Comparison of ENCODE assay signal across 9 mouse cellular contexts in genomic region chr17:27881518-27881917, GRCm38 (mm10). TPM values are rescaled to one million over a fixed set of nuclear protein-coding genes. Genes with fewer than 3 reads are reported as not detected.
A peak's percentile ranks its signal among the peaks of the same experiment; 100 is the strongest.
DNase-seq lines count a peak whose midpoint lies in the region; ATAC-seq and TF ChIP-seq lines count a peak whose summit lies in the region.
"Had no signal": no experiment of that assay in that cellular context is flagged by ENCODE, and none has a peak within 500 bp of the region (broad histone marks: within the 10 kb centered on the region; RNA-seq: fewer than 3 reads in every experiment).

No protein-coding gene starts in this region.

- DNase-seq in heart, postnatal 0 days (ENCODE audit: low spot score): peak; percentile 33
- no peak for DNase-seq in CH12.LX (ENCODE audit: extremely low read depth)
- peak; percentile 64 for DNase-seq in adipocyte (ENCODE audit: low spot score)
- DNase-seq in kidney, postnatal 14 days: peak; percentile 33
- no peak for DNase-seq in thymus, adult 18-20 months
- DNase-seq in natural killer cell, adult 2 months (ENCODE audit: low spot score in 2 of 2): no peak
- DNase-seq in frontal cortex, postnatal 25 days (ENCODE audit: low spot score in 2 of 2): no peak

- peak; percentile 36 for TF ChIP-seq RAD21 in CH12.LX (IDR thresholded peaks at IDR 0.05; ENCODE audit: low read depth, low read length)

- H3K4me2 ChIP-seq in heart, postnatal 0 days (ENCODE audit: low read depth, low read length): no peak overlapping the region
- no peak overlapping the region for H3K4me2 ChIP-seq in heart, embryonic 11.5 days
- no peak overlapping the region for H3K4me2 ChIP-seq in CH12.LX (ENCODE audit: insufficient read depth, low read depth, poor library complexity, severe bottlenecking)

- H3K27me3 ChIP-seq in heart, postnatal 0 days (ENCODE audit: control insufficient read depth, insufficient read depth, low read length): no peaks in the 10 kb centered on the region
- H3K27me3 ChIP-seq in heart, embryonic 11.5 days (ENCODE audit: control insufficient read depth, insufficient read depth, low read length): no peaks in the 10 kb centered on the region
- H3K27me3 ChIP-seq in CH12.LX (replicated peaks): no peaks in the 10 kb centered on the region

- 58% methylated on average over 11 of the region's 11 CpGs for WGBS in heart, postnatal 0 days
- 54% methylated on average over 11 of the region's 11 CpGs for WGBS in heart, embryonic 11.5 days (ENCODE audit: insufficient replicate concordance)

- no peak for TF ChIP-seq POLR2A in CH12.LX (IDR thresholded peaks at IDR 0.05; ENCODE audit: low read depth, low read length)

- peak; percentile 69 for ATAC-seq in heart, postnatal 0 days (ENCODE audit: insufficient read depth, low read depth)
- ATAC-seq in heart, embryonic 11.5 days (replicated peaks; ENCODE audit: insufficient number of reproducible peaks, low FRiP score, low TSS enrichment): no peak

- dilution Hi-C loops in CH12.LX (cut with MboI; ENCODE audit: extremely low pct_ligation_motif_present, extremely low pct_unique_long_range_greater_than_20kb, low sequenced_read_pairs): no loop called here

- H3K36me3 ChIP-seq in heart, postnatal 0 days (replicated peaks; ENCODE audit: control insufficient read depth, insufficient read depth, low read length): peaks cover 50% of the 10 kb centered on the region
- H3K36me3 ChIP-seq in heart, embryonic 11.5 days (ENCODE audit: control insufficient read depth, insufficient read depth, low read length): peaks cover 18% of the 10 kb centered on the region
- peaks cover 39 to 92% of the 10 kb centered on the region in 2 experiments for H3K36me3 ChIP-seq in CH12.LX (replicated peaks in 1 of 2; ENCODE audit: control insufficient read depth in 1 of 2, insufficient read depth in 1 of 2, low read length in 1 of 2)

- no peak overlapping the region for H3K4me3 ChIP-seq in heart, postnatal 0 days (ENCODE audit: low read depth, low read length)
- H3K4me3 ChIP-seq in heart, embryonic 11.5 days (ENCODE audit: low read depth, low read length): no peak overlapping the region
- no peak overlapping the region for H3K4me3 ChIP-seq in CH12.LX (replicated peaks in 1 of 3; ENCODE audit: low read depth in 2 of 3, low read length in 2 of 3, poor library complexity in 1 of 3)

- TF ChIP-seq CTCF in heart, postnatal 0 days (IDR thresholded peaks at IDR 0.05; ENCODE audit: low read depth): peak; percentile 55
- TF ChIP-seq CTCF in CH12.LX (conservative IDR thresholded peaks at IDR 0.05 in 1 of 2, IDR thresholded peaks at IDR 0.05 in 1 of 2; ENCODE audit: low read depth in 2 of 2, low read length in 2 of 2): peak in 1 of 2 experiments; percentile 38; a peak in 2 of 4 replicates

- no peak overlapping the region for H3K9ac ChIP-seq in heart, postnatal 0 days (replicated peaks; ENCODE audit: low read depth, low read length)
- H3K9ac ChIP-seq in heart, embryonic 11.5 days (ENCODE audit: low read depth, low read length): no peak overlapping the region
- no peak overlapping the region for H3K9ac ChIP-seq in CH12.LX (ENCODE audit: insufficient read depth, low read depth)

- H3K9me3 ChIP-seq in heart, postnatal 0 days (replicated peaks; ENCODE audit: control insufficient read depth, low read length): no peaks in the 10 kb centered on the region
- no peaks in the 10 kb centered on the region for H3K9me3 ChIP-seq in heart, embryonic 11.5 days (replicated peaks; ENCODE audit: control insufficient read depth, low read length)
- H3K9me3 ChIP-seq in CH12.LX (replicated peaks; ENCODE audit: low read length): no peaks in the 10 kb centered on the region

- no peak overlapping the region for H3K27ac ChIP-seq in heart, postnatal 0 days (ENCODE audit: low read depth)
- no peak overlapping the region for H3K27ac ChIP-seq in heart, embryonic 11.5 days (ENCODE audit: low read depth, low read length)
- H3K27ac ChIP-seq in CH12.LX (ENCODE audit: insufficient read depth, low read depth): no peak overlapping the region
- H3K27ac ChIP-seq: macrophage had no signal

- H3K4me1 ChIP-seq in heart, postnatal 0 days (ENCODE audit: control insufficient read depth, insufficient read depth): no peaks in the 10 kb centered on the region
- H3K4me1 ChIP-seq in heart, embryonic 11.5 days (ENCODE audit: control insufficient read depth, insufficient read depth, low read length): no peaks in the 10 kb centered on the region
- H3K4me1 ChIP-seq in CH12.LX (ENCODE audit: control insufficient read depth in 1 of 2, insufficient read depth in 2 of 2): no peaks in the 10 kb centered on the region

- no peak for TF ChIP-seq EP300 in heart, postnatal 0 days (IDR thresholded peaks at IDR 0.05; ENCODE audit: low read depth)
- no peak for TF ChIP-seq EP300 in CH12.LX (IDR thresholded peaks at IDR 0.05; ENCODE audit: low read length)

- H3K79me2 ChIP-seq in CH12.LX (replicated peaks; ENCODE audit: control insufficient read depth, extremely low read depth, insufficient read depth, poor library complexity, severe bottlenecking): no peaks in the 10 kb centered on the region

- in situ Hi-C loops in CH12.LX (cut with MboI; ENCODE audit: low pct_ligation_motif_present, low pct_unique_long_range_greater_than_20kb, low sequenced_read_pairs): no loop called here

TF ChIP-seq in CH12.LX, 34 proteins besides CTCF, POLR2A, EP300 and RAD21:
- TF ChIP-seq SMC3 (IDR thresholded peaks at IDR 0.05; ENCODE audit: low read depth, low read length): peak; percentile 17; the same call in 1 of the 2 replicates
- TF ChIP-seq ZMIZ1 (IDR thresholded peaks at IDR 0.05; ENCODE audit: low read depth, low read length): no peak

RNA-seq across cellular contexts. Expression of gene Uhrf1bp1, which starts 25.3 kb away (rescaled TPM):
- total RNA-seq in heart, postnatal 0 days (2014; rRNA removed; ENCODE audit: low replicate concordance): 5.3 and 12.3 TPM in 2 replicates
- 1.4 and 1.9 TPM in 2 replicates for polyA plus RNA-seq in heart, postnatal 0 days (2015; fragmentation: Nextera tagmentation; extraction: Ambion mirVana)
- polyA plus RNA-seq in heart, embryonic 11.5 days (2014; fragmentation: Nextera tagmentation; extraction: Ambion mirVana): 3.8 and 4.1 TPM in 2 replicates
- total RNA-seq in CH12.LX (2012; rRNA removed) (9.8 and 13.1 TPM in 2 replicates), CH12.LX (2014; rRNA removed) (5.7 and 6.0 TPM in 2 replicates)
- 12.2 and 13.6 TPM in 2 replicates for polyA plus RNA-seq in CH12.LX (2012; ENCODE audit: insufficient read length, low read depth)

RNA-seq across cellular contexts. Expression of gene Anks1, which starts 27.6 kb away (rescaled TPM):
- total RNA-seq in heart, postnatal 0 days (2014; rRNA removed; ENCODE audit: low replicate concordance): 31.3 and 55.4 TPM in 2 replicates
- polyA plus RNA-seq in heart, postnatal 0 days (2015; fragmentation: Nextera tagmentation; extraction: Ambion mirVana): 7.7 and 11.0 TPM in 2 replicates
- 5.5 and 6.9 TPM in 2 replicates for polyA plus RNA-seq in heart, embryonic 11.5 days (2014; fragmentation: Nextera tagmentation; extraction: Ambion mirVana)
- total RNA-seq in CH12.LX (2012; rRNA removed) (9.0 and 9.3 TPM in 2 replicates), CH12.LX (2014; rRNA removed) (5.1 and 5.8 TPM in 2 replicates)
- 8.2 and 9.3 TPM in 2 replicates for polyA plus RNA-seq in CH12.LX (2012; ENCODE audit: insufficient read length, low read depth)

RNA-seq across cellular contexts. Expression of gene Taf11, which starts 28.1 kb away (rescaled TPM):
- 9.2 and 12.1 TPM in 2 replicates for total RNA-seq in heart, postnatal 0 days (2014; rRNA removed; ENCODE audit: low replicate concordance)
- 39.8 and 39.9 TPM in 2 replicates for polyA plus RNA-seq in heart, postnatal 0 days (2015; fragmentation: Nextera tagmentation; extraction: Ambion mirVana)
- 50.4 and 53.0 TPM in 2 replicates for polyA plus RNA-seq in heart, embryonic 11.5 days (2014; fragmentation: Nextera tagmentation; extraction: Ambion mirVana)
- total RNA-seq in CH12.LX (2012; rRNA removed) (36.9 and 45.9 TPM in 2 replicates), CH12.LX (2014; rRNA removed) (41.1 and 44.0 TPM in 2 replicates)
- 70.9 and 74.7 TPM in 2 replicates for polyA plus RNA-seq in CH12.LX (2012; ENCODE audit: insufficient read length, low read depth)

RNA-seq across cellular contexts. Expression of gene Snrpc, which starts 43.6 kb away (rescaled TPM):
- 113 and 125 TPM in 2 replicates for total RNA-seq in heart, postnatal 0 days (2014; rRNA removed; ENCODE audit: low replicate concordance)
- polyA plus RNA-seq in heart, postnatal 0 days (2015; fragmentation: Nextera tagmentation; extraction: Ambion mirVana): 182 and 185 TPM in 2 replicates
- polyA plus RNA-seq in heart, embryonic 11.5 days (2014; fragmentation: Nextera tagmentation; extraction: Ambion mirVana): 226 and 242 TPM in 2 replicates
- total RNA-seq in CH12.LX (2012; rRNA removed): 154 and 173 TPM in 2 replicates
- 165 and 171 TPM in 2 replicates for total RNA-seq in CH12.LX (2014; rRNA removed)
- 184 and 194 TPM in 2 replicates for polyA plus RNA-seq in CH12.LX (2012; ENCODE audit: insufficient read length, low read depth)

Comparison
In these comparisons a context has a peak if more than half of its experiments do, and no peak if none do; other contexts are left out.
1. DNase-seq: peak in heart, postnatal 0 days (single experiment), adipocyte (single experiment) and kidney, postnatal 14 days (single experiment); none in CH12.LX (single experiment), thymus, adult 18-20 months (0 of 2), natural killer cell, adult 2 months (0 of 2) and frontal cortex, postnatal 25 days (0 of 2).